Mouse (Mus musculus) hindbrain, embryonic 12.5 days (tissue): ENCODE measurements at regions not wholly inside any gene's neighbourhood (a gene's known extent, or its start where the extent isn't known, plus 50 kb on each side); places are given as distances from the start of the nearest gene placed in this dataset.
A peak's percentile ranks its signal among the peaks of the same experiment; 100 is the strongest.

Experiments used
- ATAC-seq: fragments of 200-750 bp; cut with Nextera tagmentation; 2 replicates; pipeline ENCODE4 v1.8.0; 2017; ENCODE audit warnings: moderate TSS enrichment; ENCODE audit not compliant: low FRiP score
- H3K27ac ChIP-seq: fragments of 300-500 bp; sonication (generic); 2 replicates; pipeline ENCODE4 v1.5.1; 2016; ENCODE audit warnings: mild to moderate bottlenecking
- H3K27me3 ChIP-seq: fragments of 300-500 bp; sonication (generic); 2 replicates; pipeline ENCODE4 v1.6.1; 2016; ENCODE audit warnings: mild to moderate bottlenecking
- H3K36me3 ChIP-seq: fragments of 300-500 bp; sonication (generic); 2 replicates; pipeline ENCODE4 v1.6.1; 2016; ENCODE audit warnings: mild to moderate bottlenecking
- H3K4me1 ChIP-seq: fragments of 300-500 bp; sonication (generic); 2 replicates; pipeline ENCODE4 v1.6.1; 2016
- H3K4me2 ChIP-seq: fragments of 300-500 bp; sonication (generic); replicated peaks from 2 replicates; pipeline ENCODE4 v1.6.1; 2016; ENCODE audit warnings: mild to moderate bottlenecking
- H3K4me3 ChIP-seq: fragments of 300-500 bp; sonication (generic); 2 replicates; pipeline ENCODE4 v1.5.1; 2016; ENCODE audit warnings: mild to moderate bottlenecking
- H3K9ac ChIP-seq: fragments of 300-500 bp; sonication (generic); 2 replicates; pipeline ENCODE4 v1.6.1; 2016; ENCODE audit warnings: mild to moderate bottlenecking, moderate library complexity
- H3K9me3 ChIP-seq: fragments of 300-500 bp; sonication (generic); replicated peaks from 2 replicates; pipeline ENCODE4 v1.6.1; 2016; ENCODE audit warnings: mild to moderate bottlenecking
- WGBS: fragments of 180-500 bp; shearing (Covaris S2); methylation state at CpG from one replicate; pipeline ENCODE4 v1.1.7; 2016; 5-methylcytosine and 5-hydroxymethylcytosine counted together

DNA sequence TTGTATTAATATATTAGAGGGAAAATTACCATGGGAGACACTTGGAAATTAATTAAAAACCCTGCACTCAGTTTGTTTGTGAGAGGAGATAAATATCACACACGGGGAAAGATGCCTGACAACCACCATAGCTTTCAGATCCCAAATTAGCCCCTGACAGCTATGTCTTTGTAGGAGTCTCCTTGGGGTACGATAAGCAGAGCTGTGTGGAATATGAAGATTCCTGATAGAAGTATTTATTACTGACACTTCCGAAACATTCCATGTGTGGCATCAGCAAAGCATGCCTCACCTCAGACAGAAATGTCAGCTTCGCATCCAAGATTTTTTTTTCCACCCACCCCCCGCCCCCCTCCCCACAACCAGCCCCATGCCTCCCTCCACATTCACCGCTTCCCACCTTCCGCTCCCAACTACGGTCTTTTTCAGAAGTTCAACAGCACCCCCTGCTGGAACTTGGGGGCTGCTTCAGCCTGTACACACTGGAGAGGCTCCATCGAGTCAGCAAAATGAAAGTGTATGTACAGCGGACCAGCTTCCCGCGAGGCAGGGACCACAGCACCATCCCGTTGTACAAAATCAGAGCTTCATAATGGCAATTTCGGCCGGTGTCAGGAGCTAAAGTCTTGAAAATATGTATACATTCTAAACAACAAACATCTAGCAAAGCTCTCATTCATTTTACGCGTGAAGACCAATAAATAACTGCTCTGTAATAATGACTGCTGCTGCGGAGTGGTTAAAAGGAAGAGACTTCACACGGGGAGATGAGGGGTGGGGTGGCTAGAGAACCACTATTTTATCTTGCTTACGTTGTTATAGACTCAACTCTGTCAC is 66.7 kb downstream of the Rwdd3 start:
- no peaks in the 10 kb centered on the region for H3K36me3 ChIP-seq
- peak overlapping the region; percentile 6; the same call in 1 of the 2 replicates for H3K4me3 ChIP-seq
- peak overlapping the region; percentile 43 for H3K4me2 ChIP-seq
- H3K27ac ChIP-seq, result no peak overlapping the region
- peak; percentile 95 for ATAC-seq
- 30% methylated on average over 20 of the region's 20 CpGs for WGBS
- no peak overlapping the region for H3K9ac ChIP-seq
- no peaks in the 10 kb centered on the region for H3K9me3 ChIP-seq
- H3K27me3 ChIP-seq, result no peaks in the 10 kb centered on the region; the same call in 1 of the 2 replicates
- peaks cover 7% of the 10 kb centered on the region for H3K4me1 ChIP-seq

DNA sequence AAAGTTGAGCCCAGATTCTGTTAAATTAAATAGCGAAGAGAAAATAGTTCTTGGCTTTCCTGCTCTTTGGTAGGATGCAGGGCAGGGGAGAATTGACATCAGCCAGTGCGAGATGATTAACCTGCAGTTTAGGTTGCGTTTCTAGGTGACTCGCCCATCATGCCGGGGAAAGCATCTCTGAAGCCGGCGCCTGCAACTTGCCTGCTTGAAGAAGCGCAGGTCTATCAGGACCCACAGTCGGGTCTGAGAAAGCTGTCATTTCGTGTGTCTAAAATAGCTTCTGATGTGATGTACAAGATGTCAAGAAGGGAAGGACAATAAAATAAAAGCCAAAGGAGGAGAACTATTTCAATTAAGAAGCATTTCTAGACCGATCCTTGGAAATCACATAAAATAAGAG is 68.6 kb downstream of the Rwdd3 start:
- Histone ChIP-seq H3K4me1 (peaks cover 7% of the 10 kb centered on the region), H3K27me3 (no peaks in the 10 kb centered on the region; the same call in 1 of the 2 replicates), H3K4me2 (no peak overlapping the region), H3K36me3 (no peaks in the 10 kb centered on the region), H3K27ac (no peak overlapping the region), H3K9me3 (no peaks in the 10 kb centered on the region), H3K9ac (no peak overlapping the region), H3K4me3 (no peak overlapping the region)
- ATAC-seq, result no peak
- WGBS, result 78% methylated on average over 11 of the region's 11 CpGs

DNA sequence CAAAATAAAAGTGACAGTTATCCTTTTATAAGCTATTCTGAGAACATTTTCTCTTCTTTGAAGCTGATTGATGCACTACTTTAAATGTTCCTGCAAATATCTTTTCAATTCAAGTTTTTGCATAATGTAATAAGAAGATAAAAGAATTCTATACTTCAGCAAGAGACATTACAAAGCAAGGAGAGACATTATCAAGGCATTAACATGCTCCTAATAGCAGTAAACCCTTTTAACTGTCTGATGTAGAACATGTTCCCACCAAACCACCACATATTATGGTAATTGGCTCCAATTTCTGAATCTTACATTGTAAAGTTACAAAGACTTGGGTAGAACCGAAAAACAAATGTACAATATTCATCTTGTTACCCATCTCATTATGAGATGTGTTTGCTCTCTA is 69.4 kb downstream of the Rwdd3 start:
- no peak overlapping the region for H3K4me2 ChIP-seq
- H3K9ac ChIP-seq, result no peak overlapping the region
- no peak overlapping the region for H3K27ac ChIP-seq
- H3K9me3 ChIP-seq, result no peaks in the 10 kb centered on the region
- H3K4me1 ChIP-seq, result peaks cover 7% of the 10 kb centered on the region
- no peaks in the 10 kb centered on the region; the same call in 1 of the 2 replicates for H3K27me3 ChIP-seq
- no peak for ATAC-seq
- WGBS, result 82% methylated on average over 1 of the region's 1 CpGs
- H3K36me3 ChIP-seq, result no peaks in the 10 kb centered on the region
- H3K4me3 ChIP-seq, result no peak overlapping the region

DNA sequence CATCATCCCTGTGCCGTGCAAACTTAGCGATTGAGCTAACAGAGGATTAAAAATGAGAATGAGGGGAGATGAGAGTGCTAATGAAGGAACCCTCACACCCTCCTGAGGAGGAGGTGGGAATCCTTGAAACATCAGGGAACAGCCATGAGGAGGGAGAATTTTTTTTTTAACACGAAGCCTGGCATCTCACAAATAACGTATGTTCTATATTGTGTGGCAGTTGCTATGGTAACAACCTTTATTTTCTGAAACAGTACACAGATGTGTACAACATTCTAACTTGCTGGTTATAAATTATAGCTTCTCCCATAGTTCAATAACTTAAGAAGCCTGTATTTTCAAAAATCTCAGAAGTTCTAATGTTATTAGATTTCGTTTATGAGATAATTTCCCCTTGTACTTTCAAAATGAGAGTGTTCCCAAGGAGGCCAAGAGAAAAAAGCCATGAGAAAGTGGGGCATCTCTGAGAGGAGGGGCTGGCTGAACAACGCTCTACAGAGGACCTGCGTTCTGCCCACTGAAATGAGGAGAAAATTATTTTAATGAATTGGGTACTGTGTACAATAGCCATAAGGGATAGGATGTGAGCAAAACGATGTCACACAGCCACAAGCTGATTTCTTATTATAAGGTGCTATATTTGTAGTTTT is 71.2 kb downstream of the Rwdd3 start:
- Histone ChIP-seq H3K4me1 (peaks cover 7% of the 10 kb centered on the region), H3K9ac (no peak overlapping the region), H3K27ac (no peak overlapping the region), H3K27me3 (no peaks in the 10 kb centered on the region; the same call in 1 of the 2 replicates), H3K9me3 (no peaks in the 10 kb centered on the region), H3K36me3 (no peaks in the 10 kb centered on the region), H3K4me2 (no peak overlapping the region), H3K4me3 (no peak overlapping the region)
- ATAC-seq, result no peak
- 70% methylated on average over 8 of the region's 8 CpGs for WGBS

DNA sequence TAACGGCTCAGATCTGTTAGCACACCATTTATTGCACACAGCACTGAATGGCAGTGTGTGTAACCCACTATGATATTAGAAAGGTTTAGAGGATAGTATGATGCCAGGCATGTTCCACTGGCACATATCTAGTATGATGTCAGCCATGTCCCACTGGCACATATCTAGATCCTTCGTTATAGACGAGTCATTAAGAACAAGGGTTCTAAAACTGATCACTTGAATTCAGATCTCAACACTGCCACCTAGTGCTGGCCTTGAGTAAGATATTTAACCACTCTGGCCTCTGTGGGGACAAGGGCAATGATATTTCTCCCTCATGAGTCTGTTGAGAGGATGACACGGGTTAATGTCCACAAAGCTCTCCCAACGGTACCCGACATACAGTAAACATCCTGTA is 78.0 kb downstream of the Rwdd3 start:
- no peak overlapping the region for H3K4me3 ChIP-seq
- H3K27me3 ChIP-seq, result no peaks in the 10 kb centered on the region
- no peak; the same call in 1 of the 2 replicates for ATAC-seq
- no peak overlapping the region for H3K27ac ChIP-seq
- H3K4me2 ChIP-seq, result no peak overlapping the region
- H3K9me3 ChIP-seq, result no peaks in the 10 kb centered on the region
- 53% methylated on average over 6 of the region's 6 CpGs for WGBS
- no peak overlapping the region for H3K9ac ChIP-seq
- no peaks in the 10 kb centered on the region for H3K4me1 ChIP-seq
- no peaks in the 10 kb centered on the region for H3K36me3 ChIP-seq

DNA sequence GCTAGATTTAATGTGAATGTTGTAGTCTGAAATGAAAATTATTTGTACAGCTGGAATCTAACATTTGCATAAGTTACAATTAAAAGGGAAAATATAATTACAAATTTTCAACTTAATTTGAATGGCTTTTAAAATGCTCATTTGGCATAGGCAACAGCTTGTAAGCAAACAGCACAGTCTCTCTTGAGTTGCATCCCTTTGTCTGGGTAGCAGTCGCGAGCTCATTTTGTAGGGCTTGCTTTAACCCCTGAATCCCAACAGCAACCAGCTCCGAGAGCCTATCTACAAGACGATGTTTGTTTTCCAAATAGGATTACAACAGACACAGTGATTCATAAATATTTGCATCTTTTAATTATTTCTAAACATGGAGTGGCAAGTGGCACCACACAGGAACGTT is 82.8 kb downstream of the Rwdd3 start:
- Histone ChIP-seq H3K9me3 (no peaks in the 10 kb centered on the region), H3K9ac (no peak overlapping the region), H3K27ac (no peak overlapping the region), H3K4me1 (no peaks in the 10 kb centered on the region), H3K27me3 (no peaks in the 10 kb centered on the region), H3K36me3 (no peaks in the 10 kb centered on the region), H3K4me3 (no peak overlapping the region), H3K4me2 (no peak overlapping the region)
- ATAC-seq, result no peak
- WGBS, result 78% methylated on average over 5 of the region's 5 CpGs

DNA sequence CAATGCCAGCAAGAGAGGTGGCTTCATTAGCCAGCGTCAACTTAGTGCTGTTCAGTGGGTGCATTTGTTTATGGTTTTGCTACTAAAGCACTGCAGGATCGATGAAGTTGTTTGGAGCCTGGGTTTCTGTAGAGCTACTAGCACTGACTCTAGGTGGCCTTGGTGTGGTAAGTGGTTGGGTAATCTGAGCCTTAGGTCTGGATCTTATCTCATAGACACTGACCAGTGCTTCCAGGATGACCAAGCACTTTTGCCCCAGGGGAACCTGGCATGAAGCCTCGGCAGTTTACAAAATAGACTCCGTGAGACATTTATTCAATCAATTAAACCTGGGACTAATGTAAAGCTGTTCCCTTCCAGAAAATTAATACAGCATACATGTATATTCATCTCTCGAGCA is 102.8 kb downstream of the Rwdd3 start:
- no peak for ATAC-seq

DNA sequence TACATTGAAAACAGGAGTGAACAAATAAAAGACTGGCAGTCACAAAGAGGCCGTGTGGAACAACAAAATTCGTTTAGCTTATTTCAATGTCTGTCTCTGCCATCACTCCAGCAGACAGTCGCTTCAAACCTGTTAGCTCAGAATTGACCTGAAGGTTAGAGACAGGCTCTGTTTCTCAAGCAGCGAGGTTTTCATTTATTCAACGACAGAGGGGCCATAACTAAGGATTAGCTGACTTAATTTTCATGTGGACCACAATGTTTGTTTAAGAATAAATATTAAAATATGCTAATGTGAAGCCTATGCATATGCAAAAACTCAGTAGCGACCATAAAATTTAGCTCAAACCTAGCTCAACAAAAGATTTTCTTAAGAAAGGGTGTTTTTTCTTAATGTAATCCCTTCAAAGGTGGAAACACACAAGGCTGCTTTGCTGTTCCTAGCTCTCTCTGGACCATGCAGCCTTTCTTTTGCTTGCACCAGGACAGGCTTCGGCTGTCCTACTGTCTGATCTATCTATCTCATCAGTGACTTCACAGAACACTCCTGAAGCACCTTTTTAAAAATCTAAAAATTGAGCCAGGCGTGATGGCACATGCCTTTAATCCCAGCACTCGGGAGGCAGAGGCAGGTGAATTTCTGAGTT is 135.5 kb downstream of the Rwdd3 start:
- Histone ChIP-seq H3K9me3 (no peaks in the 10 kb centered on the region), H3K27me3 (no peaks in the 10 kb centered on the region), H3K4me1 (no peaks in the 10 kb centered on the region), H3K9ac (no peak overlapping the region), H3K27ac (no peak overlapping the region), H3K4me2 (no peak overlapping the region), H3K36me3 (no peaks in the 10 kb centered on the region), H3K4me3 (no peak overlapping the region)
- ATAC-seq, result no peak
- WGBS, result 61% methylated on average over 9 of the region's 9 CpGs

More for the DNA sequence above, 102.8 kb downstream of the Rwdd3 start:
- Histone ChIP-seq H3K9ac (no peak overlapping the region), H3K4me3 (no peak overlapping the region), H3K27me3 (no peaks in the 10 kb centered on the region), H3K36me3 (no peaks in the 10 kb centered on the region), H3K4me1 (no peaks in the 10 kb centered on the region), H3K27ac (no peak overlapping the region), H3K4me2 (no peak overlapping the region), H3K9me3 (no peaks in the 10 kb centered on the region)
- 86% methylated on average over 5 of the region's 5 CpGs for WGBS

DNA sequence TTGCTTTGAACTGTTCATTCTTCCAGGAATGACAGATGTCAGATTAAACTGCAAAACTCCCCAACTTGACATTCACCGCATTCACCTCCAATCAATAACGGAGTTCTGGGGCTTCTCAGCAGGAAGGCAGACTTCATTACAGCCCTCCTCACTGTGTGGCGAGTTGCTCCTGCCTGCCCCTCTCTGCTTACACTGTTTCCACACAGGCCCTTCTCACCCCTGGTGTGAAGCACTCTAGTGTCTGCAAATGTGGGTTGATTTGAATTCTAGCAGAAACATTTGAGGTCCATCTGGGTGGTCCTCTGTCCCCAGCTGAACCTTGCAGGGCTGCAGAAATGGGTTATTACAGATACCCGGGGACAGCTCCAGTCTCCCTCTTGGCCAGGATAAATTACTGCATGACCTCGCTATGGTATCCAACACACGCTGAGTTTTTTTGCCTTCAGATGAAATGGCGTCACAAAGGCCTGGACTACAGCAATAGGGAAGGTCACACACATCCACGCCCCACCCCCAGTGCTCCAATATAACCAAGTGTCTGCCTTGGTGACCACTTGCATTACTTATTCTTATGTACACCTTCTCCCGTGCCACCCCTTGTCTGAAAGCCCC is 145.8 kb downstream of the Rwdd3 start:
- Histone ChIP-seq H3K4me1 (peaks cover 13% of the 10 kb centered on the region), H3K4me2 (no peak overlapping the region), H3K9ac (no peak overlapping the region), H3K27ac (no peak overlapping the region; the same call in 1 of the 2 replicates), H3K9me3 (0 out of 2 replicates have a peak, but pooled peaks cover 3% of the 10 kb centered on the region), H3K27me3 (no peaks in the 10 kb centered on the region), H3K36me3 (no peaks in the 10 kb centered on the region), H3K4me3 (no peak overlapping the region)
- 39% methylated on average over 9 of the region's 9 CpGs for WGBS
- ATAC-seq, result peak; percentile 69

DNA sequence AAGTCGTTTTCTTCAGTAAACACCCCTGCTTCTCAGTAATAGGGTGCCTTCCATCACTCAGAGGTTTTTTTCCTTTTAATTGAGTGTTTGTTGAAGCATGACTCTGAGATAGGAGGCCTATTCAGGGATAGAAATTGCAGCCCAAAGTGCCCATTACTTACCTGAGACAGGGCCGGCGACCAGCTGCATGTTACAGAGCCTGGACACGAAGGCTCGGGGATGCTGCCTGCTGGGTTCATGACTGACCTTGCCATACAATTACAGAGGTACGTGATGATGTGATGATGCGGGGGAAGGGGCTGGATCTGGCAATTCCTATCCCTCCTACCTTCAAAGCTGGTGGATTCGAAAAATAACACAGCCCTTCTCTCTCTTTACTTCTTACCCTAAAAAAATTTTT is 146.7 kb downstream of the Rwdd3 start:
- no peak overlapping the region for H3K4me2 ChIP-seq
- no peaks in the 10 kb centered on the region for H3K36me3 ChIP-seq
- WGBS, result 52% methylated on average over 8 of the region's 8 CpGs
- no peak overlapping the region for H3K4me3 ChIP-seq
- H3K27ac ChIP-seq, result no peak overlapping the region
- H3K4me1 ChIP-seq, result peaks cover 13% of the 10 kb centered on the region
- peak; percentile 32; the same call in 1 of the 2 replicates for ATAC-seq
- H3K27me3 ChIP-seq, result no peaks in the 10 kb centered on the region
- 0 out of 2 replicates have a peak, but pooled peaks cover 3% of the 10 kb centered on the region for H3K9me3 ChIP-seq
- H3K9ac ChIP-seq, result no peak overlapping the region

DNA sequence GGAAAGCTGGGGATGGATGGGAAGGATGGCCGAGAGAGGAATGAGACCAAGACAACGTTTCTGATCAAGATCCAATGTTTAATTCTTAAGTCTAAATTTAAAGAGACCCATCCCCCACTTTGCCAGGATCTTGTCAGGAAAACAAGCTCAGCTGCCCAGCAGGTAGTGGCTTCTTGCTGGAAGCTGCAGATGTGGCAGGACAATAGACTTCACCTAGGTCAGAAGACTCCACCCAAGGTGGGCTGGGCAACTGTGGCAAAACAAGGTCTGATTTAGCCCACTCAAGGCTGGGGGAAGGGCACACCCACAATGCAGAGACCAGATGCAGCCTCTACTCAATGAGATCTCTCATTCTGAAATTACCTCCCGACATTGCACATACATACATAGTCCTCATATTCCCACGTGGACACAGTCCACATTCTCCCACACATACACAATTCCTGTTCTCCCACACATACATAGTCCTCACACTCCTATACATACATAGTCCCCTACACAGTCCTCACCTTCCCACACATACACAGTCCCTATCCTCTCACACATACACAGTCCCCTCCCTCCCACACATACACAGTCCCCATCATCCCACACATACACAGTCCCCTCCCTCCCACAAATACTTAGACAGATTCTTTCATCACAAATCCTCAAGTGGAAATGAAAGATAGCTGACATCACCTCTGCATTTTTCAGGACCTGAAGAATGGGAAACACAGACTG is 150.2 kb downstream of the Rwdd3 start:
- Histone ChIP-seq H3K27ac (no peak overlapping the region), H3K9ac (no peak overlapping the region), H3K4me2 (no peak overlapping the region), H3K9me3 (no peaks in the 10 kb centered on the region), H3K27me3 (no peaks in the 10 kb centered on the region), H3K36me3 (no peaks in the 10 kb centered on the region), H3K4me1 (peaks cover 13% of the 10 kb centered on the region), H3K4me3 (no peak overlapping the region)
- 84% methylated on average over 4 of the region's 4 CpGs for WGBS
- ATAC-seq, result 0 out of 2 replicates have a peak, but pooled peaks have one; percentile 52
